Mouse (Mus musculus): ENCODE measurements around the gene Ryr3. TPM values are rescaled to one million over a fixed set of nuclear protein-coding genes. Genes with fewer than 3 reads are reported as not detected.
A peak's percentile ranks its signal among the peaks of the same experiment; 100 is the strongest.

Gene Ryr3
- total and polyA plus RNA-seq, 3 experiments, result 0.33 TPM; not detected in 2

- H3K9me3 ChIP-seq (replicated peaks), result no peaks in the 10 kb centered on the region
These were observed 400.9 kb downstream of the Ryr3 start for GRCm38 (mm10) chr2:112815960-112816359.

DNA sequence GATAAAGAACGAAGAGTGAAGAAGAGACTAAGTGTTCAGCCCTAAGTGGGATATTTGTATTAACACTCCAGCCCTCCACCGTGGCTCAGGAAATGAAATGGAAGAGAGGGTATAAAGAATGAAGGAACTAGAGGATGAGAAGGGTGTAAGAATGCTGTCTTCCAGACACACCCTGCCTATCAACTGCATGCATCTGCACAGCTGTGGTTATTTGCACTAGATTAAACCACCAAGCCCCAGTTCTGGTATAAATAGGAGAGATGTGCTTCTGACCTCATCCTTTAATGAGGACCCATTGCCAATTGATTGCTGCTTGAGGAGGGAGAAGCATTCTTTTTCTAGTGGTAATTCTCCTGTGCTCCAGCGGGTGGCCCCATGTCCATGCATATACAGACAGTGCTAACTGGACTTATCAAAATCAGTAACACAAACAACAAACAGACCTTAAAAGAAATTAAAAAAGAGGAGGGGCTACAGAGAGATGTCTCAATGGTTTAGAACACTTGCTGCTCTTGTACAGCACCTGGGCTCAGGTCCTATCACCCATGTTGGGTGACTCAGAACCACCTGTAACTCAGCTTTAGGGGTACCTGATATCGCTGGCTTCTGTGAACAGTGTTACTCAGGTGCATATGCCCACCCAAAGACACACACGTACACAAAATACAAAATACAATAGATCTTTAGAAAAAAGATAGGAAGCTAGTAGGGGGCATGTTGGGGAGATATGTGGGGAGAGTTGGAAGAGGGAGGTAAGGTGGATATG lies 404.1 kb downstream of the Ryr3 start:
- ATAC-seq (ENCODE audit: extremely low read depth, insufficient number of reproducible peaks, low FRiP score, poor library complexity, severe bottlenecking), result peak; percentile 22

More at GRCm38 (mm10) chr2:112815960-112816359, 400.9 kb downstream of the Ryr3 start:
- Histone ChIP-seq H3K36me3 (replicated peaks) (no peaks in the 10 kb centered on the region), H3K27me3 (ENCODE audit: insufficient read depth, low read length) (no peaks in the 10 kb centered on the region), H3K4me3 (ENCODE audit: low read depth, low read length) (no peak overlapping the region), H3K4me1 (ENCODE audit: insufficient read depth, low read depth, low read length) (0 out of 2 replicates have a peak, but pooled peaks cover 3% of the 10 kb centered on the region)
- TF ChIP-seq CTCF (IDR thresholded peaks at IDR 0.05; ENCODE audit: low read depth, low read length) (no peak), TAL1 (conservative IDR thresholded peaks at IDR 0.05; ENCODE audit: low read depth, low read length) (no peak), GATA2 (IDR thresholded peaks at IDR 0.05; ENCODE audit: borderline replicate concordance, low read depth, low read length) (no peak), GATA1 (IDR thresholded peaks at IDR 0.05; ENCODE audit: borderline replicate concordance, low read length) (no peak), POLR2AphosphoS5 (IDR thresholded peaks at IDR 0.05; ENCODE audit: insufficient replicate concordance, low read depth, low read length) (no peak)
- ATAC-seq (ENCODE audit: extremely low read depth, insufficient number of reproducible peaks, low FRiP score, poor library complexity, severe bottlenecking) (no peak), DNase-seq (ENCODE audit: low spot score) (no peak)

DNA sequence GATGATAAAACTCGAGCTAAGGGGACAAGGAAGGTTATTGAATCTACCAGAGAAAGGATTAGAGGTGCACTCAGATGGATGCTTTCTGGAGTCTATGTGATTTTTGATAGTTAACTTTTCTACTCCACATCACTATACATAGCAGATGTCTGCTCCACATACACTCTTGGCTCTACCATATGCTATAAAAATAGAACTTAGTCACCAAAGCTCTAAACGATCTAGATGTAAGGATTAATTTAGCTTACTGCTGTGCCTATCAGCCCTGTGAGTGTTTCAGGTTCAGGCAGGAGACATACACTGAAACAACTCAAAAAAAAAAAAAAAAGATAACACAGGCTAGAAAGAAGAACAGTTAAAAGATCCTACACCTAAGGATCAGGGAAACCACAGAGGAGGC lies 410.9 kb downstream of the Ryr3 start:
- Histone ChIP-seq H3K4me1 (ENCODE audit: insufficient read depth, low read depth, low read length) (no peaks in the 10 kb centered on the region), H3K4me3 (ENCODE audit: low read depth, low read length) (no peak overlapping the region), H3K9me3 (replicated peaks) (no peaks in the 10 kb centered on the region), H3K27me3 (ENCODE audit: insufficient read depth, low read length) (no peaks in the 10 kb centered on the region), H3K36me3 (replicated peaks) (no peaks in the 10 kb centered on the region)
- TF ChIP-seq GATA1 (IDR thresholded peaks at IDR 0.05; ENCODE audit: borderline replicate concordance, low read length) (no peak), TAL1 (conservative IDR thresholded peaks at IDR 0.05; ENCODE audit: low read depth, low read length) (no peak), CTCF (IDR thresholded peaks at IDR 0.05; ENCODE audit: low read depth, low read length) (no peak), GATA2 (IDR thresholded peaks at IDR 0.05; ENCODE audit: borderline replicate concordance, low read depth, low read length) (no peak), POLR2AphosphoS5 (IDR thresholded peaks at IDR 0.05; ENCODE audit: insufficient replicate concordance, low read depth, low read length) (no peak)
- ATAC-seq (ENCODE audit: extremely low read depth, insufficient number of reproducible peaks, low FRiP score, poor library complexity, severe bottlenecking) (no peak), DNase-seq (ENCODE audit: low spot score) (no peak)

More for the DNA sequence above, 404.1 kb downstream of the Ryr3 start:
- no peaks in the 10 kb centered on the region for H3K36me3 ChIP-seq (replicated peaks)
- no peaks in the 10 kb centered on the region for H3K27me3 ChIP-seq (ENCODE audit: insufficient read depth, low read length)
- TF ChIP-seq GATA2 (IDR thresholded peaks at IDR 0.05; ENCODE audit: borderline replicate concordance, low read depth, low read length) (no peak), POLR2AphosphoS5 (IDR thresholded peaks at IDR 0.05; ENCODE audit: insufficient replicate concordance, low read depth, low read length) (no peak), GATA1 (IDR thresholded peaks at IDR 0.05; ENCODE audit: borderline replicate concordance, low read length) (no peak), TAL1 (conservative IDR thresholded peaks at IDR 0.05; ENCODE audit: low read depth, low read length) (no peak), CTCF (IDR thresholded peaks at IDR 0.05; ENCODE audit: low read depth, low read length) (no peak)
- H3K4me3 ChIP-seq (ENCODE audit: low read depth, low read length), result no peak overlapping the region
- H3K4me1 ChIP-seq (ENCODE audit: insufficient read depth, low read depth, low read length), result 0 out of 2 replicates have a peak, but pooled peaks cover 3% of the 10 kb centered on the region
- H3K9me3 ChIP-seq (replicated peaks), result no peaks in the 10 kb centered on the region
- DNase-seq (ENCODE audit: low spot score), result no peak

- no peaks in the 10 kb centered on the region for H3K9me3 ChIP-seq (replicated peaks)
- peak; percentile 84 for ATAC-seq (ENCODE audit: extremely low read depth, insufficient number of reproducible peaks, low FRiP score, poor library complexity, severe bottlenecking)
- H3K27me3 ChIP-seq (ENCODE audit: insufficient read depth, low read length), result no peaks in the 10 kb centered on the region
- DNase-seq (ENCODE audit: low spot score), result peak; percentile 22
- no peak overlapping the region for H3K4me3 ChIP-seq (ENCODE audit: low read depth, low read length)
- TF ChIP-seq GATA1 (IDR thresholded peaks at IDR 0.05; ENCODE audit: borderline replicate concordance, low read length) (no peak), TAL1 (conservative IDR thresholded peaks at IDR 0.05; ENCODE audit: low read depth, low read length) (no peak), CTCF (IDR thresholded peaks at IDR 0.05; ENCODE audit: low read depth, low read length) (peak; percentile 78), POLR2AphosphoS5 (IDR thresholded peaks at IDR 0.05; ENCODE audit: insufficient replicate concordance, low read depth, low read length) (no peak), GATA2 (IDR thresholded peaks at IDR 0.05; ENCODE audit: borderline replicate concordance, low read depth, low read length) (no peak)
- H3K4me1 ChIP-seq (ENCODE audit: insufficient read depth, low read depth, low read length), result no peaks in the 10 kb centered on the region
- H3K36me3 ChIP-seq (replicated peaks), result no peaks in the 10 kb centered on the region
These were observed 416.9 kb downstream of the Ryr3 start for GRCm38 (mm10) chr2:112799995-112800353.

DNA sequence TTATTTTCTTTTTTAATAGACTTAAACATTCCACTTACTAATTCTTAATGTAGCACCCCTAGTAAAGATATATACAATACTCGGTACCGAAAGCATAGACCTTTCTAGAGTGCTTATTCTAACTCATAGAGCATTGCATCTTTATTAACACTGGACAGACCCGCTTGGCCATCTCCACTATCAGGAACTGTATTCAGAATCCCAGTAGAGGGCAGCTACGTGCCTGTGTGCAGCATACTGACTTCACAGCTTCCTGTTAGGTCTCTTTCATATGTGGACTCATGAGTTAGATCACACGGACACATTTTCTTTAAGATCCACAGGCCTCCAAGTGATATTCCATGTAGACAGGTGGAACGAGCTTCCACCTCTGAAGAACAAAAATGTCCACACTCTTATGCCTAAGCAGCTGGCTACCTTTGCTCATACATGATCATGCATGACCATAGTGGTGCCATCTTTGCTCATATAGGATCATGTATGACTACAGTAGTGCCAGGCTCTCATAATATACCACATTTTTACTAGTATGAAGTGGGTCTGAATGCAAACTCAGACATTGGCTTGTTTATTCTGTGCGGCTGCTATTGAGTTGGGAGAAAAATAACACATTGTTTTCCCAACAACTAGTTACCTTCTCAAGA lies 417.4 kb downstream of the Ryr3 start:
- Histone ChIP-seq H3K4me1 (ENCODE audit: insufficient read depth, low read depth, low read length) (no peaks in the 10 kb centered on the region), H3K4me3 (ENCODE audit: low read depth, low read length) (no peak overlapping the region), H3K27me3 (ENCODE audit: insufficient read depth, low read length) (no peaks in the 10 kb centered on the region), H3K36me3 (replicated peaks) (no peaks in the 10 kb centered on the region), H3K9me3 (replicated peaks) (no peaks in the 10 kb centered on the region)
- ATAC-seq (ENCODE audit: extremely low read depth, insufficient number of reproducible peaks, low FRiP score, poor library complexity, severe bottlenecking) (no peak), DNase-seq (ENCODE audit: low spot score) (no peak)
- no peak for TF ChIP-seq GATA2 (IDR thresholded peaks at IDR 0.05; ENCODE audit: borderline replicate concordance, low read depth, low read length)
- no peak for TF ChIP-seq GATA1 (IDR thresholded peaks at IDR 0.05; ENCODE audit: borderline replicate concordance, low read length)
- no peak for TF ChIP-seq TAL1 (conservative IDR thresholded peaks at IDR 0.05; ENCODE audit: low read depth, low read length)
- TF ChIP-seq POLR2AphosphoS5 (IDR thresholded peaks at IDR 0.05; ENCODE audit: insufficient replicate concordance, low read depth, low read length), result no peak
- TF ChIP-seq CTCF (IDR thresholded peaks at IDR 0.05; ENCODE audit: low read depth, low read length), result no peak

- DNase-seq (ENCODE audit: low spot score) (no peak), ATAC-seq (ENCODE audit: extremely low read depth, insufficient number of reproducible peaks, low FRiP score, poor library complexity, severe bottlenecking) (no peak)
- Histone ChIP-seq H3K36me3 (replicated peaks) (no peaks in the 10 kb centered on the region), H3K27me3 (ENCODE audit: insufficient read depth, low read length) (0 out of 2 replicates have a peak, but pooled peaks cover 2% of the 10 kb centered on the region), H3K4me1 (ENCODE audit: insufficient read depth, low read depth, low read length) (no peaks in the 10 kb centered on the region), H3K4me3 (ENCODE audit: low read depth, low read length) (no peak overlapping the region), H3K9me3 (replicated peaks) (no peaks in the 10 kb centered on the region)
- no peak for TF ChIP-seq POLR2AphosphoS5 (IDR thresholded peaks at IDR 0.05; ENCODE audit: insufficient replicate concordance, low read depth, low read length)
- TF ChIP-seq GATA2 (IDR thresholded peaks at IDR 0.05; ENCODE audit: borderline replicate concordance, low read depth, low read length), result no peak
- no peak for TF ChIP-seq TAL1 (conservative IDR thresholded peaks at IDR 0.05; ENCODE audit: low read depth, low read length)
- TF ChIP-seq CTCF (IDR thresholded peaks at IDR 0.05; ENCODE audit: low read depth, low read length), result no peak
- TF ChIP-seq GATA1 (IDR thresholded peaks at IDR 0.05; ENCODE audit: borderline replicate concordance, low read length), result no peak
These were observed 435.3 kb downstream of the Ryr3 start for GRCm38 (mm10) chr2:112781631-112782030.

Measured in G1E (cell line).